Mouse (Mus musculus) liver, adult 2 months (tissue): ENCODE measurements at regions not wholly inside any gene's neighbourhood (a gene's known extent, or its start where the extent isn't known, plus 50 kb on each side); places are given as distances from the start of the nearest gene placed in this dataset.

ENCODE experiments used
- CTCF ChIP-seq: fragments of 200-500 bp; IDR thresholded peaks from 2 replicates; pipeline ENCODE4 v1.5.1; 2011; ENCODE audit warnings: low read depth, low read length, control low read depth
- POLR2A ChIP-seq: fragments of 200-500 bp; IDR thresholded peaks from 2 replicates; pipeline ENCODE4 v1.6.1; 2011; ENCODE audit warnings: low read length, control low read depth; ENCODE audit not compliant: insufficient read depth; ENCODE audit errors: extremely low read depth

- no peak for TF ChIP-seq CTCF
- TF ChIP-seq POLR2A, result no peak
Observed at GRCm38 (mm10) chr9:67114099-67114498, 64.9 kb upstream of the Tpm1 start.
